Mouse (Mus musculus) heart, adult 2 months (tissue): ENCODE data around the gene Gm42906. TPM values are rescaled to one million over a fixed set of nuclear protein-coding genes. Genes with fewer than 3 reads are reported as not detected.

ENCODE experiments used
- DNase-seq, 2 experiments: peaks; one replicate each; pipeline ENCODE4 v3.0.0; 2021
- H3K27ac ChIP-seq: fragments of 200-600 bp; 2 replicates; pipeline ENCODE4 v1.8.1; 2022
- H3K27me3 ChIP-seq: fragments of 200-500 bp; 2 replicates; pipeline ENCODE4 v1.6.1; 2012; ENCODE audit warnings: mild to moderate bottlenecking, low read length, inconsistent platforms, mixed read lengths; ENCODE audit not compliant: control insufficient read depth, insufficient read depth
- H3K36me3 ChIP-seq: fragments of 200-500 bp; 2 replicates; pipeline ENCODE4 v1.6.1; 2012; ENCODE audit warnings: low read length, inconsistent platforms; ENCODE audit not compliant: control insufficient read depth, insufficient read depth
- H3K4me1 ChIP-seq: fragments of 200-500 bp; 2 replicates; pipeline ENCODE4 v1.6.1; 2011; ENCODE audit warnings: low read length; ENCODE audit not compliant: control insufficient read depth, insufficient read depth
- H3K4me3 ChIP-seq: fragments of 200-600 bp; 2 replicates; pipeline ENCODE4 v1.8.1; 2022
- H3K79me2 ChIP-seq: fragments of 200-500 bp; replicated peaks from 2 replicates; pipeline ENCODE4 v1.6.1; 2012; ENCODE audit warnings: mild to moderate bottlenecking, inconsistent platforms, low read length, moderate library complexity, mixed read lengths; ENCODE audit not compliant: control insufficient read depth, insufficient read depth
- H3K9ac ChIP-seq: fragments of 200-500 bp; 2 replicates; pipeline ENCODE4 v1.6.1; 2012; ENCODE audit warnings: low read depth, mild to moderate bottlenecking, control low read depth, inconsistent platforms, low read length, mixed read lengths
- CTCF ChIP-seq: fragments of 200-600 bp; IDR thresholded peaks from 2 replicates; pipeline ENCODE4 v1.8.1; 2022; ENCODE audit warnings: antibody characterized with exemption, mild to moderate bottlenecking, moderate library complexity
- EP300 ChIP-seq: fragments of 200-500 bp; IDR thresholded peaks from 2 replicates; pipeline ENCODE4 v1.6.1; 2011; ENCODE audit warnings: low read depth, low read length, control low read depth; ENCODE audit not compliant: insufficient read depth
- POLR2A ChIP-seq: fragments of 200-500 bp; IDR thresholded peaks from 2 replicates; pipeline ENCODE4 v1.6.1; 2011; ENCODE audit warnings: mild to moderate bottlenecking, low read depth, low read length, control low read depth; ENCODE audit not compliant: insufficient read depth
- WGBS: fragments of 180-500 bp; shearing (Covaris S2); methylation state at CpG from one replicate; pipeline ENCODE4 v1.1.7; 2018; 5-methylcytosine and 5-hydroxymethylcytosine counted together
- intact Hi-C: fragments of 180-260 bp; cut with DNase I; formaldehyde crosslinking; loops from one replicate; pipeline ENCODE4 v1.15.1; 2025
- polyA plus RNA-seq: library from polyadenylated mRNA; depleted of rRNA; stranded (reverse); fragments of >200 nt; gene quantifications from 2 replicates; pipeline ENCODE4 v1.2.3, GENCODE M21; 2012
- total RNA-seq, 2 experiments: library from RNA; stranded (reverse); gene quantifications; 2 replicates each; pipeline ENCODE4 v1.2.3; 2021

Gm42906 gene
- total and polyA plus RNA-seq, 3 experiments: 2.9 TPM; not detected in 2

DNA sequence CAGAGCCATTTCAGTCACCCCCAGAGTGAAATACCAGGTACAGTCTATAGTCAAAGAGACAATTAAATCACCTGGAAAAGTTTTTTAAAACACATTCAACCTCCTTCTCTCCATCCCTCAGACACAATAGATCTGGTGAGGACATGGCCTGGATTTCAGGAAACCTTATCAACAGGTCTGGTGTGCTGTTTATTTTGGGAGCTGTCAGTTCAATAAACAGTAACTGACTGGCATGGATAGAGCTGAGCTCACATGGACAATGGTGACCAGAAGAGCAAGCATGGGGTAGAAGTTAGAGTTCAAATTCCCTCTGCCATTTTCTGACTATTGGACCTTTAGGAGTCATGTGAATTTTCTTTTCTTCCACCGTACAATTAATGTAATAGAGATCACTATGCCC lies 205.2 kb downstream of the Gm42906 start:
- no peak overlapping the region for H3K4me3 ChIP-seq
- H3K36me3 ChIP-seq: no peaks in the 10 kb centered on the region
- no peaks in the 10 kb centered on the region for H3K27me3 ChIP-seq
- TF ChIP-seq EP300: no peak
- TF ChIP-seq POLR2A: no peak
- no peak for TF ChIP-seq CTCF
- no peaks in the 10 kb centered on the region for H3K79me2 ChIP-seq
- no peak overlapping the region for H3K27ac ChIP-seq
- H3K4me1 ChIP-seq: 0 out of 2 replicates have a peak, but pooled peaks cover 1% of the 10 kb centered on the region
- H3K9ac ChIP-seq: no peak overlapping the region
- DNase-seq: no peak
- WGBS: 88% methylated on average over 1 of the region's 1 CpGs
- intact Hi-C loops: no loop called here

DNA sequence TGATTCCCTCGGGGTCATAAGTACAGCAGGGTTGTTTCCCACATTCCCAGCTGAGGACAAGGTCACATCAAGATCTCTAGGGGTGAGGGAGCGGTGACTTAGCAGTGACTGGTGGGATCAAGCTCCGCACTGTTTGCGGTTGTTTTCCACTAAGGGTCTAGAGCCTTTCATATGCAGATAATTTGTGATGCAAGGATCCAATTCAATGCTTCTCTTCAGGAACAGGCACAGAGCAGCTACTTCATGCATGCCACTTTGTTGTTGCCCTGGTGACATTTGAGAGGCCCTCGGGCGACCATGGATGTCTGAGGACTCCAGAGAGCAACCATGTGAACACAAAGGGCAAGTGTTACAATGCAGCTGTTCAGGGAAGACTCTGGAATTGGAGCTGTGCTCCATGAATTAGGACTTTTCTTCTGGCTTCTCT lies 209.3 kb downstream of the Gm42906 start:
- H3K79me2 ChIP-seq: no peaks in the 10 kb centered on the region
- peaks cover 4% of the 10 kb centered on the region for H3K4me1 ChIP-seq
- no peak overlapping the region for H3K9ac ChIP-seq
- intact Hi-C loops: no loop called here
- no peaks in the 10 kb centered on the region for H3K27me3 ChIP-seq
- H3K36me3 ChIP-seq: no peaks in the 10 kb centered on the region; the same call in 1 of the 2 replicates
- DNase-seq: peak; percentile 32 to 40
- no peak for TF ChIP-seq CTCF
- TF ChIP-seq EP300: no peak
- TF ChIP-seq POLR2A: no peak
- H3K4me3 ChIP-seq: no peak overlapping the region
- H3K27ac ChIP-seq: peak overlapping the region; percentile 28
- 65% methylated on average over 6 of the region's 6 CpGs for WGBS

DNA sequence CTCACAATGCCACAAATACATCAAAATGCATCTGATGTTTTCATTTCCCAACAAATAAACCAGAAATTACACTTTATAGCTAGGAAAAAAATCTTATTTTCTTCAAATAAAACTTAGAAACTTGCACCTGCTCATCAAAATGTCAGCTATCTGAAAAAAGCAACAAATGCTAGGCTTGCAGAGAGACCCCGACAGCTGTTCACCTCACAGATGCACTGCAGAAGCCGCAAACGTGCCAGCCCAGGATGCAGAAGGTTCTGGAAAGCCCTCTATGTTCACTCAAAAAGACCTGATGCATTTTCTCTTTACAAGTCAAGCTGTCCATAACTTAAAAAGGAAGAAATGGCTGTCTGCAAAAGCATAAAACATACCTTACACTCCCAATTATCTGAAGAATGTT lies 214.9 kb downstream of the Gm42906 start:
- no peaks in the 10 kb centered on the region for H3K79me2 ChIP-seq
- H3K27ac ChIP-seq: no peak overlapping the region
- H3K36me3 ChIP-seq: no peaks in the 10 kb centered on the region; the same call in none of the 2 replicates
- H3K4me1 ChIP-seq: peaks cover 3% of the 10 kb centered on the region
- WGBS: 86% methylated on average over 3 of the region's 3 CpGs
- no peak overlapping the region for H3K4me3 ChIP-seq
- DNase-seq: no peak
- no peak overlapping the region for H3K9ac ChIP-seq
- H3K27me3 ChIP-seq: no peaks in the 10 kb centered on the region
- intact Hi-C loops: no loop called here
- TF ChIP-seq CTCF (no peak), POLR2A (no peak), EP300 (no peak)

DNA sequence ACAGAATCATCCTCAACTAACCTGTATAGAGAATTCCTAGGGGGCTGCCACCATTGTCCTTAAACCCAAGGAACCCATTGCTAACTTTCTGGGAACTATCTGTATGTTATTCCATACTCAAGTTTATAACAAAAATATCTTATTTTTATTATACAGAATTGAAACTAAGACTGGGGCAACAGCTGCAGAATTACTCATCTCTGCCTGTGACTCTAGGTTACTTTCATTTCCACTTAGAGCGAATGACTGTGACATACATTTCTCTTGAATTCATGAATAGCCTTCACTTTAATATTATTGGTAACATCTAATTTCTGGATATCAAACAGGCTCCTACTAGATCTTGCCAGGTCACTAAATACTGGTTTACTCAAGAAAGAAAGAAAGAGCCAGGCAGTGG lies 217.1 kb downstream of the Gm42906 start:
- H3K4me3 ChIP-seq: no peak overlapping the region
- peak overlapping the region; percentile 24; the same call in 1 of the 2 replicates for H3K27ac ChIP-seq
- no peak overlapping the region for H3K9ac ChIP-seq
- H3K79me2 ChIP-seq: no peaks in the 10 kb centered on the region
- H3K4me1 ChIP-seq: no peaks in the 10 kb centered on the region; the same call in 1 of the 2 replicates
- no peak for DNase-seq
- TF ChIP-seq CTCF: no peak
- no peak for TF ChIP-seq POLR2A
- no peak for TF ChIP-seq EP300
- no peaks in the 10 kb centered on the region; the same call in 1 of the 2 replicates for H3K36me3 ChIP-seq
- WGBS: 48% methylated on average over 1 of the region's 1 CpGs
- intact Hi-C loops: no loop called here
- no peaks in the 10 kb centered on the region for H3K27me3 ChIP-seq

DNA sequence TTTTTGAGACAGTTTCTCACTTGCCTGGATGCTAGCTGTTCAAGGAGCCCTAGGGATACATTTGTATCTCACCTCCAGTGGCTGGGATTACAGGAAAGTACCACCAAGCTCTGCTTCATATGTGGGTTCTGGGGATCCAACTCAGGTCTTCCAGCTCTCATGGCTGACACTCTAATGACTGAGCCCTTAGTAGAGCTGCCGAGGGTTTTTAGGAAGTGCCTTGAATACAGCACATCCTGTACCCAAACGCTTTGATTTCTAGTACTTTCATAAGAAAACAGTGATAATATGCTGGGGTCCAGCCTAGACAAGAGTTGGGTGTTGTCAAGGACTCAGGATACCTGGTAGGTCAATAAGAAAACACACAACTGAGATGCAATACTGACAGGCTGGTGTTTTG lies 217.9 kb downstream of the Gm42906 start:
- no peak for TF ChIP-seq CTCF
- TF ChIP-seq EP300: no peak
- TF ChIP-seq POLR2A: no peak
- H3K27ac ChIP-seq: peak overlapping the region; percentile 18; the same call in 1 of the 2 replicates
- WGBS: 48% methylated on average over 2 of the region's 2 CpGs
- intact Hi-C loops: no loop called here
- no peaks in the 10 kb centered on the region for H3K79me2 ChIP-seq
- no peaks in the 10 kb centered on the region for H3K27me3 ChIP-seq
- no peak overlapping the region for H3K9ac ChIP-seq
- DNase-seq: no peak
- H3K4me1 ChIP-seq: no peaks in the 10 kb centered on the region; the same call in 1 of the 2 replicates
- no peak overlapping the region for H3K4me3 ChIP-seq
- H3K36me3 ChIP-seq: no peaks in the 10 kb centered on the region; the same call in 1 of the 2 replicates

DNA sequence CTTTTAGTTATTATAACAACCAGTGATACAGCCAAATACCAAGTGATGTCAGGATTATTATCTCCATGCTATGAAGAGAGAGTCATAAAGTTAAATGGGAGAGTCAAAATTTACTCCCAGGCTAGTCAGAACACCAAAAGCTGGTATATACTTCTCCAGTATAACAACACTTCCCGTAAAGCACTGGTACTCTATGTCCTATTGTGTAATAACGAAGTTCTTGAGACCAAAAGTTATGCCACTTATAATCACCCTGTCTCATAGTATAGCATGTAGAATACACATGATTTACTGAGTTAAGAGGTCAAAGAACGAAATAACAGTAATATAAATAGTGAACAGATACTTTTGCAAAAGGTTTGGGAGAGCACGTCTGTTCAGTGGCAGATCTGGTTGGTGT lies 222.9 kb downstream of the Gm42906 start:
- Histone ChIP-seq H3K79me2 (no peaks in the 10 kb centered on the region), H3K4me3 (no peak overlapping the region), H3K27me3 (no peaks in the 10 kb centered on the region), H3K9ac (no peak overlapping the region), H3K27ac (no peak overlapping the region), H3K4me1 (no peaks in the 10 kb centered on the region), H3K36me3 (no peaks in the 10 kb centered on the region; the same call in 1 of the 2 replicates)
- intact Hi-C loops: no loop called here
- TF ChIP-seq CTCF: no peak
- TF ChIP-seq EP300: no peak
- TF ChIP-seq POLR2A: no peak
- no peak for DNase-seq
- 93% methylated on average over 4 of the region's 4 CpGs for WGBS
